In genomic region chr3:101522246-101522920, GRCm38 (mm10) we compare ENCODE assay signal across 7 mouse cellular contexts.
DNase-seq lines count a peak whose midpoint lies in the region; ATAC-seq and TF ChIP-seq lines count a peak whose summit lies in the region.

No protein-coding gene starts in this region.

- H3K9me3 ChIP-seq in embryonic facial prominence, embryonic 14.5 days (ENCODE audit: control insufficient read depth, low read length), result no peaks in the 10 kb centered on the region
- no peaks in the 10 kb centered on the region for H3K9me3 ChIP-seq in midbrain, embryonic 14.5 days (ENCODE audit: control insufficient read depth, low read length)

- 39% methylated on average over 9 of the region's 9 CpGs for WGBS in lung, adult 2 months
- WGBS in embryonic facial prominence, embryonic 14.5 days, result 68% methylated on average over 9 of the region's 9 CpGs
- 48% methylated on average over 9 of the region's 9 CpGs for WGBS in midbrain, embryonic 14.5 days

- no peak overlapping the region for H3K9ac ChIP-seq in embryonic facial prominence, embryonic 14.5 days (ENCODE audit: low read depth, low read length)
- no peak overlapping the region for H3K9ac ChIP-seq in midbrain, embryonic 14.5 days (replicated peaks; ENCODE audit: low read length)

- peaks cover 23% of the 10 kb centered on the region for H3K4me1 ChIP-seq in lung, adult 2 months (ENCODE audit: control insufficient read depth, insufficient read depth, low read length)
- H3K4me1 ChIP-seq in embryonic facial prominence, embryonic 14.5 days (ENCODE audit: control insufficient read depth, insufficient read depth, low read length), result peaks cover 7% of the 10 kb centered on the region; the same call in 1 of the 2 replicates
- H3K4me1 ChIP-seq in midbrain, embryonic 14.5 days (ENCODE audit: control insufficient read depth, insufficient read depth, low read length), result peaks cover 19% of the 10 kb centered on the region

- H3K36me3 ChIP-seq in embryonic facial prominence, embryonic 14.5 days (ENCODE audit: control insufficient read depth, insufficient read depth, low read length), result no peaks in the 10 kb centered on the region
- H3K36me3 ChIP-seq in midbrain, embryonic 14.5 days (ENCODE audit: control insufficient read depth, insufficient read depth, low read length), result no peaks in the 10 kb centered on the region

- ATAC-seq in embryonic facial prominence, embryonic 14.5 days (ENCODE audit: low read depth), result peak; percentile 66
- peak; percentile 68; the same call in 1 of the 2 replicates for ATAC-seq in midbrain, embryonic 14.5 days (ENCODE audit: low FRiP score, low TSS enrichment)

- H3K27me3 ChIP-seq in embryonic facial prominence, embryonic 14.5 days (replicated peaks; ENCODE audit: control insufficient read depth, insufficient read depth, low read length), result no peaks in the 10 kb centered on the region
- no peaks in the 10 kb centered on the region for H3K27me3 ChIP-seq in midbrain, embryonic 14.5 days (ENCODE audit: control insufficient read depth, insufficient read depth, low read length)

- DNase-seq in lung, adult 18-20 months, result peak; percentile 44 to 54
- no peak for DNase-seq in lung, adult 2 months
- DNase-seq in embryonic facial prominence, embryonic 14.5 days (ENCODE audit: low spot score), result peak; percentile 82
- peak; percentile 79 to 81 for DNase-seq in kidney, adult 8-10 months
- peak; percentile 76 for DNase-seq in midbrain, embryonic 14.5 days
- no peak for DNase-seq in left cerebral cortex, postnatal 36 days (ENCODE audit: low spot score in 2 of 2)
- DNase-seq in urinary bladder, adult 18-20 months (ENCODE audit: low spot score in 2 of 2), result no peak

- H3K27ac ChIP-seq in embryonic facial prominence, embryonic 14.5 days (replicated peaks; ENCODE audit: low read depth, low read length), result no peak overlapping the region
- peak overlapping the region; percentile 57 for H3K27ac ChIP-seq in midbrain, embryonic 14.5 days (replicated peaks; ENCODE audit: low read depth, low read length)

- H3K4me2 ChIP-seq in embryonic facial prominence, embryonic 14.5 days (ENCODE audit: low read depth, low read length), result no peak overlapping the region
- no peak overlapping the region for H3K4me2 ChIP-seq in midbrain, embryonic 14.5 days (ENCODE audit: low read length)

- H3K4me3 ChIP-seq in lung, adult 2 months (replicated peaks; ENCODE audit: extremely low read depth, low read depth, low read length), result no peak overlapping the region
- no peak overlapping the region for H3K4me3 ChIP-seq in embryonic facial prominence, embryonic 14.5 days (ENCODE audit: low read depth, low read length)
- H3K4me3 ChIP-seq in midbrain, embryonic 14.5 days (replicated peaks; ENCODE audit: low read depth, low read length), result no peak overlapping the region

- TF ChIP-seq CTCF in lung, adult 2 months (IDR thresholded peaks at IDR 0.05; ENCODE audit: insufficient read depth, low read length), result no peak

- TF ChIP-seq POLR2A in lung, adult 2 months (IDR thresholded peaks at IDR 0.05; ENCODE audit: borderline replicate concordance, extremely low read depth, low read depth, low read length), result no peak

- intact Hi-C loops in left cerebral cortex, postnatal 36 days (cut with DNase I), result no loop called here

Comparison
In these comparisons a context has a peak if more than half of its experiments do, and no peak if none do; other contexts are left out.
1. DNase-seq: peak in lung, adult 18-20 months (2 of 2), embryonic facial prominence, embryonic 14.5 days (single experiment), kidney, adult 8-10 months (2 of 2) and midbrain, embryonic 14.5 days (single experiment); none in lung, adult 2 months (single experiment), left cerebral cortex, postnatal 36 days (0 of 2) and urinary bladder, adult 18-20 months (0 of 2).